Mouse (Mus musculus): ENCODE results near the gene Ccdc65.

The Ccdc65 gene

DNA sequence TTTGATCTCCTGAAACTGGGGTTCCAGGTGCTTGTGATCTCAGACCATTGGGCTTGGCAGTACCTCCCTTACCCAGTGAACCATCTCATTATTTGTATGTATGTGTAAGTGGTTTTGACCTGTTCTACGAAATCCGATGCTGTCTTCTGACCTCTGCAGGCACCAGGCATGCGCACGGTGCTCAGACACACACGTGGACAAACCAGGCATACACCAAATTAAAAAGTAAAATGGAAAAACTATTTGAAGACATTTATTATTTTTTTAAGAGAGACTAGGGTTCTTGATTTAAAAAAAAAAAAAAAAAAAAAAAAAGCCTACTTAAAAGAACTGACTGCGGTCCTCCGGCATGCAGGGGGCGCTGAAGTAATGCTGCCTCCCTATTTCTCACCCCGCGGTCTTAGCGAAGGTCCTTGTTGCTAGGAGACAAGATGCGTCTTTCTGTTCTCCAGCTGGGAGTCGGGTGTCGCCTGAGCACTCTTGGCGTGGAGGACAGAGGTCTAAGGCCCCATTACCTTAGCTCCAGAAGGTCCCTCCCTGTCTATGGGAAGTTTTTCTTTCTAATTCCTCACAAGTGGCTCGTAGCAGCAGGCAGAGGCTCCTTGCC lies at the start of gene Ccdc65:
Ccdc65 (plus strand) TSS at position 442 of the 607 bp plus-strand sequence.
- peak; percentile 90 for DNase-seq

DNA sequence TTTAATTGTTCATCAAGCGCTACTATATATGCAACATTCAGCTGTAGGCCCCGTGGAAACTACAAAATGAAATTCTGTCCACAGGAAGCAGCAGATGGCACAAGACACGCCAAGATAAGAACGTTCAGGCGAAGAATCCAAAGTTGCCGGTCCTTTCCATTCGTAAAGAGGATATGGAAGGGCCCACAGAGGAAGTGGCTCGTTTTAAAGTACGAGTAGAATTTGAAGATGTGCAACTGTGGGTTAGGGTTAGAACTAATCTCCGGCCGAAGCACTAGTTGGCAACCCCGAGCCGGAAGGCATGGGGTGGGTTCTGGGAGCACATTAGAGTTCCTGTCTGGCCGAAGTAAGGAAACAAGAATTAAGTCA lies 45.8 kb upstream of the Ccdc65 start:
- DNase-seq = no peak

- DNase-seq = peak; percentile 93
Measured at GRCm38 (mm10) chr15:98662567-98663545, 45.2 kb upstream of the Ccdc65 start, which contains the start of gene Ddx23. TSS of gene Ddx23 (minus strand) at chr15:98662894.

DNA sequence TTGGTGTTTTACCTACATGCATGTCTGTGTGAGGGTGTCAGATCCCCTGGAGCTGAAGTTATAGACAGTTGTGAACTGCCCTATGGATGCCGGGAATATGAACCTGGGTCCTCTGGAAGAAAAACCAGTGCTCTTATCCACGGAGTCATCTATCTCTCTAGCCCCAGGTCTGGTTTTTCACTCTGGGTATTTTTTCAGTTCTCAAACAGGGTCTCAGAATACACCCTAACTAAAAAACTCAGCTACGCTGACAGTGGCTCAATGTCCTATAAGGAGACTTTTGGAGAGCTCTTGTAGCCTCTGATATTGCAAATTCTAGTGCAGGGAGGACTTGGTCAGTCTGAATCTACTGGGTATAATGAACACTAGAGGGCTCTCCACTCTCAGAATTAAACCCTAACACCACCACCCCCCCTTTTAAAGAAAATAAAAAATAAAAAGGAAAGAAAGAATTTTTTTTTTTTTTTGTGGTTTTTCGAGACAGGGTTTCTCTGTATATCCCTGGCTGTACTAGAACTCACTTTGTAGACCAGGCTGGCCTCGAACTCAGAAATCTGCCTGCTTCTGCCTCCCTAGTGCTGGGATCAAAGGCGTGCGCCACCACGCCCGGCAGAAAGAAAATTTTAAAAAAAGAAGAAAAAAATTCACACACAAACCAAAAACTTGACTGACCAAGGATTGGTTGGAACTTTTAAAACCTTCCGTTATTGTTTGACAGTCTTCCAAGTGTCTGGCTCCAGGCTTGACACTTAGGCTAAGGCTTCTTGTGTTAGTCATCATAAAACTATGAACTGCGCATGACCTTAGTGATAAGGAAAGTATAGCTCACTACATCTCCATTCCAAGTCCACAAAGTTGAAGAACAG lies 43.7 kb upstream of the Ccdc65 start:
- DNase-seq = no peak

GRCm38 (mm10) chr15:98672592-98672991 lies 35.4 kb upstream of the Ccdc65 start:
- DNase-seq = no peak

- DNase-seq = no peak
Measured at GRCm38 (mm10) chr15:98673732-98674131, 34.3 kb upstream of the Ccdc65 start.

- DNase-seq = peak; percentile 58
Measured at GRCm38 (mm10) chr15:98674284-98674993, 33.6 kb upstream of the Ccdc65 start.

GRCm38 (mm10) chr15:98674994-98675545 lies 32.9 kb upstream of the Ccdc65 start:
- DNase-seq = no peak

- DNase-seq = no peak
Measured at GRCm38 (mm10) chr15:98675634-98676250, 32.3 kb upstream of the Ccdc65 start.

- DNase-seq = no peak
Measured at GRCm38 (mm10) chr15:98676471-98676870, 31.5 kb upstream of the Ccdc65 start.

DNA sequence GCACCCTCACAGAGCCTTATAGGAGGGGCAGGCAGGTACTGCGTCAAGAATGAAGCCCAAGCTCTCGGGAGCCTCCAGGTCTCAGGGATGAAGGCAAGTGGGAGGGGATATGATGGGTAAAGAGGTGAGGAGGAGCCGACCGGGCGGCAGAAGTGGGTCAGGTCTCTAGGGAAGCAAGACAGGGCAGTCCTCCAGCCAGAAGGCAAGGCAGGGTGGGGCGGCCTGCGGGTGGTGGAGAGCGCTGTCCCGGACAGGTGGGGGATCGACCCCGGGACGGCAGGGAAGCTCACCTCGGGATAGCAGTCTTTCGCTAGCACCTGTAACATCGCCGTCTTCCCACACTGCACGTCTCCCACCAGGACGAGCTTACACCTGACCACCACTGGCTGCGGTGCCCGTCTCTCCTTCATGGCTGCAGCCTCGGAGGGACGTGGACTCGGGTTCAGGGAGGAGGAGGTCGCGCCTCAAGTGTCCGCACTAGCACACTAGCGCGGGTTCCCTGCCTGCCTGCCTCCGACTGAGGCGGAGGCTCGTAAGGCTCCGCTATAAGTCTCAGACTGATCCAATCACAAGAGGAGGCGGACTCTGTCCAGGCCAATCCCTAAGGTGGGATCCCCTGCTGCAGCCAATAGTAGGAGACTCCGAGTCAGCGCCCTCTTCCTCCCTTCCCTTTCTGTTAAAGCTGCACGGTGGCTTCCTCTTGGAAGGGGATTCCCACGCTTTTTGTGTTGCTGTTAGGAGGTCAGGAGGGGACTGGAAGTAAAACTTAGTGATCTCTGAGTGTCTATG lies 30.9 kb upstream of the Ccdc65 start, which contains the start of gene Rnd1:
Rnd1 (minus strand) TSS at position 522 of the 789 bp plus-strand sequence.
- peak; percentile 84 for DNase-seq

GRCm38 (mm10) chr15:98677977-98678376 lies 30.0 kb upstream of the Ccdc65 start:
- DNase-seq = no peak

DNA sequence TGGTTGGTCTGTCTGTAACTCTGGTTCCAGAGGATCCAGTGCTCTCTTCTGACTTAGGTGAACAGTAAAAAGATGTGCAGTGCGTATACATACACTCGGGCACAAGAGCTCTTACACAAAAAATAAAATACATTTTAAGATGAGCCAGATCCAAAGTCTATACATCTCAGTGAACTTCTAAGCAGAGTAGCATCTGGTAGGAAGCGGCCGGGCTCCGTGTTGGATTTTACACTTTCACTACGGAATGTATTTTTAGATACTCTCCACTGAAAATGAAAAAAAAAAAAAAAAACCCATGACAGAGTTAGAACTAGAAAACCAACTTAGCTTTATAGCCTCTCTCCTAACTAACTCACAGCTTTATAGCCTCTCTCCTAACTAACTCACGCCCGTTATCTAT lies 27.3 kb upstream of the Ccdc65 start:
- no peak for DNase-seq

- no peak for DNase-seq
Measured at GRCm38 (mm10) chr15:98681633-98682032, 26.4 kb upstream of the Ccdc65 start.

- no peak for DNase-seq
Measured at GRCm38 (mm10) chr15:98683177-98683576, 24.8 kb upstream of the Ccdc65 start.

DNA sequence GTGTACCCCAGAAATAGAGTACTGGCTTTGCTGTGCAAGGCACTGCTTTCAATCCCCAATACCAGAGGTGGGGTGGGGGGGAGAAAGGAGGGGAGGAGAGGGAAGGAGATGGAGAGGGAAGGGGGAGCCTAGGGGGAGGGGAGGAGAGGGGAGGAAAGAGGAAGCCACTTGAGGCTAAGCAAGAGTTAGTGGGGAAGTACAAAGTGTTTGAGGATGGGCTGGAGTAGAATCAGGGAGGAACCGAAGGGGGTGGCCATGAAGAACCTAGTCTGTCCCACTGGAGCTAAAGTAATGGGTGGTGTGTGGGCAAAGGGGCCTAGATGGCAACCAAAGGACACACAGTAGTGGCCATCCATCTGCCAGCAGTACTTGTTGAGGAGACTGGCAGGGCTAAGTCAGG lies 24.3 kb upstream of the Ccdc65 start:
- DNase-seq = no peak

DNA sequence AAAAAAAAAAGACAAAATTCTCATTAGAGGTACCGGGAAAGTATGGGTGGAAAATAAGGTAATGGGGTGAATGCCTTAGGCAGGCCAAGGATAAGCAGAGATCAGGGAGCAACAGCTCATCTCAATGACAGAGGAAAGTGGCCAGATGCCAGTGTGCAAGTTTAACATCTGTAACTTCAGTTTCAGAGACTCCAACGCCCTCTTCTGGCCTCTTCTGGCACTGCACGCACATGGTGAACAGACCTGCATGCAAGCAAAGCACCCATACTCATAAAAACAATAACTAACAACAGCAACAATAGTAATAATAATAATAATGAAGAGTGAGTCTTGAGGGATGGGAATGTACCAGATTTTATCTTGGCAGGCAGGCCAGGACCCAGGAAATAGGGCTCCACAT lies 22.1 kb upstream of the Ccdc65 start:
- no peak for DNase-seq

DNA sequence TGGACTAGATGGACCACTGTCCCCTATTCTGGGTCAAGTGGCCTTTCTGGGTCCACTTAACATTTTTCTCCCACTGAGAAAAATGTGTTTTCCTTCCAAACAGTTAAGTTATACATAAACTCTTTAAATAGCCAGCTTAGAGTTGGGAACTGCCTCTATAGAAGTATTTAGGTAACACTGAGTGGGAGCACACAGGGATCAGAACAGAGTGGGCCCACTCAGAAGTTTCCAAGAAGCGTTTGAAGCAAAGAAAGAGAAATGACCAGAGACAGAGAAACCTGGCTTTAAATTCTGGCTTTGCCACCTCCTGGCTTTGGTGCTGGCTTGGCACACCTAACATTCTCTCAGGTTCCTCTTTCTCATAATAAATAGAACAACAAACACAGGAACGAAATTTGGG lies 18.3 kb upstream of the Ccdc65 start:
- no peak for DNase-seq

DNA sequence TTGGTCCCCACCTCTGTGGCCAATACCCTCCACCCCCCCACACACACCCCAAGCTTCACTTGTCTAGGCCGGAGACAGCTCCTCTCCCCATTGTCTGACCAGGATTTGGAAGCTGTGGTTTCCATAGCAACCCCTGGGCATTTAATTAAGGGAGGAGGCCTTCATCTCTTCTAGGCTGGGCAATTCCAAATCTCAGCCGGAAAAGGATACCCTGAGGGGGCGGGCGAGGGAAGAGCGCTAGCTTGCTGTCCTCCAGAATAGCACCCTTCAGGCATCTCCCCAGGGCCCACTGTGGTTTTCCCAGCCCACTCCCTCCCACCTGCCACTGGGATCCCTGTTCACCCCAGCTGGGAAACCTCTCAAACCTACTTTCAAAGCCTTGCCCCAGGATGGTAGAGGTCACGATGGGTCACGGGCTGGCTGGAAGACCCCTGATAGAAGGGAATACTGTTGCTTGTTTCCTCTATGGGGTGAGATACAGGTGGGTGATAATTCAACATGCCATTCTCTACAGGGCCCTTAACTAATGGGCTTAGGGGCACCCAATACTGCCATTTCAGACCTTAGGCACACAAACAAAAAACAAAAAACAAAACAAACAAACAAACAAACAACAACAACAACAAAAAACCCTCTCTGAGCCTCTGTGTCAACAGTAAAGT lies 16.4 kb upstream of the Ccdc65 start:
- peak; percentile 42 for DNase-seq

GRCm38 (mm10) chr15:98692171-98692715 lies 15.8 kb upstream of the Ccdc65 start:
- no peak for DNase-seq
